Mouse (Mus musculus): Measurements from ENCODE around the gene Stab1.

DNA sequence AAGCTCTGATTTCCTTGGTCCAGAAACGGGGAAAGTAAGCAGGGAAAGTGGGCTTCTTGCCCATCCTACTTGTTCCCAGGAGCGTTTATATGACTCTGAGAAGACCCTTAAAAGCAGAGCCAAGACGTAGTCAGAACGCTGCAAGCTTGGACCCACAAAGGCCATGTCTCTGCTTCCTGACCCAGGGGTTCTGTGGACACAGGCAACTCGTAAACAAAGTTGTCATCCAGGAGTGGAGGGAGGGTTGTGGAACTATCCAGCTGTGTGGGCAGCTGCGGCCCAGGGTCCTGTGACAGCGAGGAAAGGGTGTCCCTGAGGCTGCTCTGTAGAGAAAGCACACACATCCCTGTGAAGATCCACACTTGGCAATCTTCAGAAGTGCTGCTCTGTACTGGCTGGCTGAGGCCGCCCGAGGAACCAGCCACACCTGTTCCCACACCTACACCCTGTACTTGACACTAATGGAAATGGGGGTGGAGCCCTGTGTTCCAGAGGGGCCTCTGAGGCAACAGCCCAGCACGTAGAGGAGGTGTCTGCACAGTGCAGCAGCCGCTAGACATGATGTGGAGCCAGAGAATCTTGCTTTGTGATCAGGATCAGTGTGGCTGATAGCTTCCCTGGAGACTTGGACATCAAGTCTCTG, 35.3 kb downstream of the Stab1 start:
- no peak for TF ChIP-seq GATA1 (IDR thresholded peaks at IDR 0.05; ENCODE audit: low read length)
- TF ChIP-seq TAL1 (IDR thresholded peaks at IDR 0.05; ENCODE audit: low read length), result no peak
